Mouse (Mus musculus) adrenal gland, adult 2 months (tissue): ENCODE measurements around the gene Gsg1l2. TPM values are rescaled to one million over a fixed set of nuclear protein-coding genes. Genes with fewer than 3 reads are reported as not detected.
A peak's percentile ranks its signal among the peaks of the same experiment; 100 is the strongest.

Source experiments
- DNase-seq: peaks from one replicate; pipeline ENCODE4 v3.0.0; 2021
- polyA plus RNA-seq: library from polyadenylated mRNA; depleted of rRNA; stranded (reverse); fragments of >200 nt; gene quantifications from 2 replicates; pipeline ENCODE4 v1.2.3, GENCODE M21; 2012; rRNA removed
- total RNA-seq, 2 experiments: library from RNA; stranded (reverse); gene quantifications; 2 replicates each; pipeline ENCODE4 v1.2.3; 2021

Gsg1l2 gene
- total and polyA plus RNA-seq, 3 experiments: not detected

- no peak for DNase-seq
These were observed 45.2 kb downstream of the Gsg1l2 start for GRCm38 (mm10) chr11:67819604-67820003.

- peak; percentile 35 for DNase-seq
These were observed 45.8 kb downstream of the Gsg1l2 start for GRCm38 (mm10) chr11:67820221-67820620.

- no peak for DNase-seq
These were observed 47.2 kb downstream of the Gsg1l2 start for GRCm38 (mm10) chr11:67821560-67821959.

DNA sequence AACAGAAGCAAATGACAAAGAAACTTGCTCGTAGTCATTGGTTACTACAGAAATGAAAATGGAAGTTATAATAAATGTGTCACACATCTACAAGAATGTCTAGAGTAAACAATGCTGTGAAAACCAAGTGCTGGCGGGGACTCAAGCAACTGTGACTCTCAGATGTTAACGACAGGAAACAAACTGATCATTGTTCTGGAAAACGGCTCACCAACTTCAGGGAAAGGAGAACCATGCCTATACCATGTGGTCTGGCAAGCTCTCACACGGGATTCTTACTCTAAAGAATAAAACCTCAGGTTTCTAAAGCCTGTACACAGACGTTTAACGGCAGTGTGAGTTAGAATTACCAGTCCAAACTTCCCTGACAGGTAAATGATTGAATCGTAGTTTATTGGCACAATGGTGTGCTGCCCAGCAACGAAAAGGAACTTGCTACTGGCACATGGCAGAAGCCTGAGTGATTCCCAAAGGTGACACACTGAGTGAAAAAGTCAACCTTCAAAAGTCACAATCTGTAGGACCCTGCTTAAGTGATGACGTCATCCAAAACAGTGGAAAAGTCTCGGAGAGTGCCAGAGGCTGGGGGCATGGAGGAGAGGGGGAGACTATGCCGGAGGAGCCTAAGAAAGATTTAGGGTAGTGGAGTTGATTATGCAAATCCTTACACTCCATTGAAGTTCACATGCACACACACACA, 54.1 kb downstream of the Gsg1l2 start:
- DNase-seq: no peak

DNA sequence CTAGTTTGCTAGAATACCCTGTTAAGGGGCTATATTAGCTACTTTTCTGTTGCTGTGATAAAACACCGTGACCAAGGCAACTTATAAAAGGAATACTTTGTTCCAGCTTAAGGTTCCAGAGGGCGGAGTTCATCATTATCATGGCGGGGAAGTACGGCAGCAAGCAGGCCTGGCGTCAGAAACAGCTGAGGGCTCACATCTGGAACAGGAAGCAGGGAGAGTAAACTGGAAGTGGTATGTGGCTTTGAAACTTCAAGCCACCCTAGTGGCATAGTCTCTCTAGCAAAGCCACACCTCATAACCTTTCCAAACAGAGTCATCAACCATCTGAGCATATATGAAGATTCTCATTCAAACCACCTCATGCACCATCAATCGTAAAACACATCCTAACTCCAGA, 55.1 kb downstream of the Gsg1l2 start:
- no peak for DNase-seq

GRCm38 (mm10) chr11:67831820-67832219, 57.4 kb downstream of the Gsg1l2 start:
- DNase-seq: no peak

DNA sequence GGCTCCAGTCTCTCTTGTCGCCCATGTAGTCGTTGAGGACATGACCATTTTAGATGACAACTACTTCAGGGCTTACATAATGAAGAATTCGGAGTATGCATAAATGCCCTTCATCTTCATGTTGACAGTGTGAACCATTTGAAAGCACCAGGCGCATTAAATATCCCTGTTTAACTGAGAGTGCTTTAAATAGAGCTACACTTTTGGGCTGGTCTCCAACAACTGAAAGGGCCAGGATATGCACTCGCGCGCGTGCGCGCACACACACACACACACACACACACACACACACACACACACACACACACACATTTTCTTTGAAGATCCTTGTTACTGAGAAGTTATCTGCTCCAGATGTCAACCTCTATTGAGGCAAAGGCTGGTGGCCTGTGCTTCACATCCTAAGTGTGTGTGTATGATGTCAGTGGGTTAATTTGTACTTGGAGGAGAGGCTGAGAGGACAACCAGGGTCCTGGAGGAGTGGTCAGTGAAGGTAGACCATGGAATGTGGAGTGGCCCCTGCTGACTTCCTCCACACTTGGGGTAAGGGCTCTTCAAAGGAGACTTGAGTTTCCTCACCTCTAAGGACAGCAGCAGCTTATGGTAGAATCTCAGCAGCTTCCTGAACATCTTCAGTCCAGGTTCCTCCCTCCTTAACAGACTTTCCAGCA, 61.1 kb downstream of the Gsg1l2 start:
- no peak for DNase-seq

Other genes starting within 250 kb of the Gsg1l2 start
- under 1 TPM in 1 of 2 experiments, not detected in 1; 0.29 TPM for gene Rcvrn, start 79.3 kb upstream of the Gsg1l2 start, total RNA-seq
- not detected in 2 replicates for gene Rcvrn, start 79.3 kb upstream of the Gsg1l2 start, polyA plus RNA-seq
- gene Glp2r, start 3.5 kb upstream of the Gsg1l2 start, total RNA-seq: under 1 TPM in 1 of 2 experiments, not detected in 1; 0.55 TPM
- 0.02 TPM in 1 of 2 replicates, not detected in the other for gene Glp2r, start 3.5 kb upstream of the Gsg1l2 start, polyA plus RNA-seq
- not detected for gene Dhrs7c, start 23.6 kb downstream of the Gsg1l2 start, total RNA-seq
- gene Dhrs7c, start 23.6 kb downstream of the Gsg1l2 start, polyA plus RNA-seq: not detected in 2 replicates
- gene Usp43, start 147.5 kb downstream of the Gsg1l2 start, total RNA-seq: 1 to 10 TPM; 1.0 to 1.1 TPM
- gene Usp43, start 147.5 kb downstream of the Gsg1l2 start, polyA plus RNA-seq: 1.5 and 1.7 TPM in 2 replicates
- not detected for gene Cfap52, start 191.0 kb downstream of the Gsg1l2 start, total RNA-seq
- gene Cfap52, start 191.0 kb downstream of the Gsg1l2 start, polyA plus RNA-seq: not detected in 2 replicates
- 10 to 100 TPM; 28.5 to 36.1 TPM for gene Stx8, start 191.6 kb downstream of the Gsg1l2 start, total RNA-seq
- gene Stx8, start 191.6 kb downstream of the Gsg1l2 start, polyA plus RNA-seq: 1.1 and 2.2 TPM in 2 replicates